Mouse (Mus musculus) erythroblast, embryonic 14.5 days (primary cell): ENCODE measurements at regions not wholly inside any gene's neighbourhood (a gene's known extent, or its start where the extent isn't known, plus 50 kb on each side); places are given as distances from the start of the nearest gene placed in this dataset.
"Not testable (repeated sequence)": the region's sequence is repeated elsewhere in the genome, so short reads cannot be mapped to it uniquely, and the experiment has no call there.

Experiments used
- H3K27me3 ChIP-seq: 2 replicates; pipeline ENCODE4 v1.6.1; 2012; ENCODE audit warnings: inconsistent platforms; ENCODE audit not compliant: control insufficient read depth
- H3K36me3 ChIP-seq: 2 replicates; pipeline ENCODE4 v1.6.1; 2012; ENCODE audit warnings: mild to moderate bottlenecking, inconsistent platforms; ENCODE audit not compliant: control insufficient read depth
- H3K4me1 ChIP-seq: 2 replicates; pipeline ENCODE4 v1.6.1; 2012; ENCODE audit warnings: inconsistent platforms; ENCODE audit not compliant: control insufficient read depth
- H3K4me3 ChIP-seq: replicated peaks from 2 replicates; pipeline ENCODE3; 2012; ENCODE audit warnings: moderate library complexity, mild to moderate bottlenecking, inconsistent platforms
- H3K9me3 ChIP-seq: 2 replicates; pipeline ENCODE4 v1.6.1; 2012; ENCODE audit warnings: low read length, inconsistent platforms, mixed read lengths; ENCODE audit not compliant: control insufficient read depth
- GATA1 ChIP-seq: IDR thresholded peaks from 2 replicates; pipeline ENCODE4 v1.6.1; 2012; ENCODE audit warnings: low read length, inconsistent platforms, mixed read lengths
- TAL1 ChIP-seq: IDR thresholded peaks from 3 replicates; pipeline ENCODE4 v1.6.1; 2012; ENCODE audit warnings: low read length, inconsistent platforms, mixed read lengths

DNA sequence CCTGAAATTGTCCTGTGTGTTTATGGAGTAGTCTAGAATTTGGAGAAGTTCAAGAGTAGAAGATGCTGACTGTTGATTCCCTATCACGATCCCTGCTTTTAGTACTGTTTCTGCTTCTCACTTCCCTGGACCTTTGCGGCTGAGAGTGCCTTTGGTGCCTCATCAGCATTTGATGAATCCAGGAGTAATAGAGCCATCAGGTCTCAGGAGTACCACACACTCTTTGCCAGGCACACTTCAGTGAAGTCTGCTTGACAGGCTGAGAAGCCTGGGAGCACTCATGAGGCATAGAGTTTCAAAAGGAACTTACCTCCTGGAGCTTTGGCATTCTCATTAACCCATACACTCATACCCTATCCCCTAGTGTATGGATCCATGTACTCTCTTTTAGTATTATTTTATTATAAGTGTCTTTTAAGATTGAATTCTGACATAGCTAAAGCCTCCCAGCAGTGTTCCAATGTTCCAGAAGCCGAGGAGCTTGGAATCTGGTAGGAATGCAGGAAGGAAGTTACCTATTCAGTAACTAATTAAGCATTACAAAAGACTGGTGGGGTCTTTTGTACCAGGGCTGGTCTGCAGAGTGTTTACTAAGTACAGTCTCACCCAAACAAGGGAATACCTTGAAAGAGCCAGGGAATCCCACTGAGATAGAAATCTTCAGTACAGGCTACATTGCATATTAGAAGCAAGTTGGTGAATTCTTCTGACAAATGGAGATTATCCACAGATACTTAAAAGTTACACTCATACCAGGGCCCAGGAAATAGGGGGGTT is 139.7 kb downstream of the Tex13c3 start:
- H3K36me3 ChIP-seq, H3K9me3 ChIP-seq, H3K27me3 ChIP-seq, H3K4me1 ChIP-seq, H3K4me3 ChIP-seq: not testable (repeated sequence)

DNA sequence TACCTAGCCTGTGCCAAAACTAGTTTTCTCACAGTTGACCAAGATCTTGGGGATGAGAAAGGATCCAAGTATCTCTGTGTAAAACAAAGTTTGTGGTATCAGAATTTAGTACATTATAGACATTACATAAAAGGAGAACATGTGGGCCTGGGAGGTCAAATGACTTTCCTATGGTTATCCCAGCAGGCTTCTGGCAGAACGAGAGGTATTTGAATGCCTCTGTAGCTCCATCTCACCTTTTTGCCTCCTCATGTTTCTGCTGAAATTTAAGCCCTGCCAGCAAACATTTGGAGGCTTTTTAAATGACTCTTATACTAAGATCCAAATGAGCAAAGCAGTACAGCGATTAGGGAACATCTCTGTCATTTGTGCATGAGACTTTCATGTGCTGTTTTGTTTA is 167.8 kb downstream of the Tex13c3 start:
- Histone ChIP-seq H3K4me1 (no peaks in the 10 kb centered on the region), H3K27me3 (no peaks in the 10 kb centered on the region), H3K9me3 (no peaks in the 10 kb centered on the region), H3K36me3 (no peaks in the 10 kb centered on the region), H3K4me3 (no peak overlapping the region)
- TF ChIP-seq GATA1 (no peak), TAL1 (no peak)

DNA sequence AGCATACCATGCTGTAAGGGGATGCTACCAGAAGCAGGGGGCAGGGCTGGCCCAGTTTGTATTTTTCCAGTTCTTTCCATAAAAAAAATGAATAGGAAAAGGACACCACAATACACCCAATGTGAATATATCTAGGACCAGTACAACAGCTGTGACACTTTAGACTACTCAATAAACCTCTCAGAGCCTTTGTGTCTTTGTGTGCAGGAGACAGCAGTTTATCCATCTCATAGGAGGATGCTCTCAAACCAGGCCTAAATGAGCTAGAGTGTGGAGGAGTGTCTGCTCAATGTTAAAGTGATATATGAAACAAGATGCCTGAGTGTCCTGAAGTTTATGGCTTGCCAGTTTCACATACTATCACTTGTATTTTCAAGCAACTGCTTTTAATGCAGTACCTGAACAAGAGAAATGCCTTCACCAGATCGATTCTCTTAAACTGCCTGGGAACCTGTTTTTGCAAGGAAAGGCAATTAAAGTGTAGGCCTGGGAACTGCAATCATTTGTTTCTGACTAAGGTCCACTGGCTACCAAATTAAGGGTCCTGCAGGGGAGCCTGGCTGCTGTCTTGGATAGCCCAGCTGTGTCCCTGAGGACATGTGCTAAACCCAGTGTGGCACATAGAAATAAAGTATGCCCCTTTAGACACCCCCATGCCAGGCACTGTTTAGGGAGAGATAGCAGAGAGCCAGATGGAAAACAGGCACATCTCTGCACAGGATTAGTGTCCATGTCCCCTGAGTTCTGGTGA is 169.1 kb downstream of the Tex13c3 start:
- no peak overlapping the region for H3K4me3 ChIP-seq
- H3K4me1 ChIP-seq: no peaks in the 10 kb centered on the region
- TF ChIP-seq TAL1 (no peak), GATA1 (no peak)
- no peaks in the 10 kb centered on the region for H3K27me3 ChIP-seq
- H3K36me3 ChIP-seq: no peaks in the 10 kb centered on the region
- H3K9me3 ChIP-seq: no peaks in the 10 kb centered on the region

DNA sequence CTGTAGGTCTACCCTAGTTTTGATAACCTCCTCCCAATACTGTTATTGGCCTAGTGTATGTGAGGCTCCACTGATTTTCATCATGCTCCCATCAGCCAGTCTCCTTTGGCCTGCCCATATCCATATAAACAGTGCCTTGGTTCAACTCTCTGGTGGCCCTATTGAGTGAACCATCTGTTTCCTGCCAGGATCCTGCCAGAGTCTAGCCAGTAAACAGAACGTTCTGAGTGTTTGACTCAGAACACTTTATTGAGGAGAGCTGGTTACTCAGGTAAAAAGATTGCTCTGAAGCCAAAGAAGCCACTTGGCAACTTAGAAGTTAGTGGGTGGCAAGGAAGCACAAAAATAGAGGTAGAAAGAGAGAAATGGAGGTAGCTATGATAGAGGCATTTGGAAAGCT is 169.7 kb downstream of the Tex13c3 start:
- Histone ChIP-seq H3K4me1 (no peaks in the 10 kb centered on the region), H3K27me3 (no peaks in the 10 kb centered on the region), H3K36me3 (no peaks in the 10 kb centered on the region), H3K9me3 (no peaks in the 10 kb centered on the region), H3K4me3 (no peak overlapping the region)
- TF ChIP-seq TAL1 (no peak), GATA1 (no peak)

DNA sequence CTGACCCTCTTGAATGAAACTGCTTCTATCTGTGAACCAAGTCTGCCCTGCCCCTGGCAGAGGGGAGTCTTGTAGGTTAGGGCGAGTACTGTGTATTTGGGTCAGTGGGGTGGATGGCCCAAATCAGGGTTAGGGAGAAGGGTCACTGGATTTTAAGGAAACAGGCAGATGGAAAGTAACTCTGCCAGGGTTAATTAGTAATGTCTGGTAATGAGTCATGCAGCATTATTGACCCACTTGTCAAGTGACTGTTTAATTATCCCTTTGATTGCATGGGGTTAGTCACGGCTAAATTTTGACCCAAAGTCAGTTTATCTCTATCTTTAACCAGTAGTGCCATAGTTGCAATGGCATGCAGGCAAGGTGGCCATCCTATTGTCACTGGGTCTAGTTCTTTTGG is 192.9 kb downstream of the Tex13c3 start:
- H3K4me1 ChIP-seq: no peaks in the 10 kb centered on the region
- H3K4me3 ChIP-seq: no peak overlapping the region
- TF ChIP-seq TAL1 (no peak), GATA1 (no peak)

DNA sequence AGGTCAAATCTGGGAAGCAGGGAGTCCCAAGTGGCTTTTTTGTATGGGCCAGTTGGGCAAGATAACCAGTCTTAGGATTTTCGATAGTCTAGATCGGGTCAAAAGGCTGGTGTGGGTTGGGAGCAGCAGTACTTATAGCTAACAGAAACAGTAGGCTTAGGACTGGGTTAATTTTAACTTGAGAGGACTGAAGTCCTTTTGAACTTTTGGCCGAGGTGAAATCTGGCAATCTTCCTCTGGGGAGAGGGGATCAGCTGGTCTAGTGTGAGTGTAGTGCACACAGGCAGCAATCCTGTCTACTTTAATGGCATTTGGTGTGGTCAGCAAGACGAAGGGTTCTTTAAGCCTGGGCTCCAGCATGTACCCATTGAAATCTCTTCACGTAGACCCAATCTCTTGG is 194.7 kb downstream of the Tex13c3 start:
- Histone ChIP-seq H3K4me1 (no peaks in the 10 kb centered on the region), H3K27me3 (no peaks in the 10 kb centered on the region), H3K36me3 (no peaks in the 10 kb centered on the region), H3K9me3 (peaks cover 3% of the 10 kb centered on the region; the same call in 1 of the 2 replicates), H3K4me3 (no peak overlapping the region)
- no peak for TF ChIP-seq GATA1
- TF ChIP-seq TAL1: no peak

More for the DNA sequence above, 192.9 kb downstream of the Tex13c3 start:
- H3K9me3 ChIP-seq: peaks cover 3% of the 10 kb centered on the region; the same call in 1 of the 2 replicates
- H3K36me3 ChIP-seq: no peaks in the 10 kb centered on the region
- H3K27me3 ChIP-seq: no peaks in the 10 kb centered on the region

DNA sequence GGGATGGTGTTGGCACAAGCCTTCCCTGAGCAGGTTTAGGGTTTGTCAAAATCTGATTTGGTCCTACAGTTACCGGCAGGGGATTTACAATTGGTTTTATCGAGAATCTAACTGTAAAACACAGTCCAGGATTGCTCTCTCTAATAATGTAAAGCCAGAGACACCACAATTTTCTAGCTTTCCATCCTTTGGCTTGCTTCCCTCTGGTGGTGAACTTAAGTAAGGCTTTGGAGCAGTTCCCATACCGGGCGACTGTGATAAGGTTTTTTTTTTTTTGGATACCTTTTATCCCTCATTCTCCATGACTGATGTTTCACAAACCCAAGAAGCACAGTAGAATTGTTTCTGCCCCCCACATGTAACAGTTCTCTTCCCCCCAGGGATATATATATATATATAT is 195.3 kb downstream of the Tex13c3 start:
- Histone ChIP-seq H3K4me3 (no peak overlapping the region), H3K27me3 (no peaks in the 10 kb centered on the region), H3K36me3 (no peaks in the 10 kb centered on the region), H3K9me3 (peaks cover 3% of the 10 kb centered on the region; the same call in 1 of the 2 replicates), H3K4me1 (no peaks in the 10 kb centered on the region)
- no peak for TF ChIP-seq GATA1
- TF ChIP-seq TAL1: no peak

DNA sequence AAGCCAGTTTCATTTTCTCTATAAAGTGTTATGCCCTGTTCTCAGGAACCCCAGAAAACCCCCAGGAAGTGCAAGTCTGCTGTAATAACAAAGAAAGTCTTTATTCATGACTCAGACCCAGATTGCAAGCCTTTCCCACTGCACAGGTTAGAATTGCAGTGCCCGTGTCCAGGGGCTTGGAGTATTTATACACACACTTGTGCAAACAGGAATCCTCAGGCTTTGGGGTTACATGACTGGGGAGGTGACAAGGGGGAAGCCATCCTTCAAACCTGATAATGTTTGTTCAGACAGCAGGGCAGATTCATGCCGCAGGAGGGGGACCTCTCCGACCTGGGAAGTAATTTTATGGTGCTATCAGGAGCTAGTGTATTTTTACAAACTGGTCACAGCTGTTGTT is 198.0 kb downstream of the Tex13c3 start:
- Histone ChIP-seq H3K27me3 (no peaks in the 10 kb centered on the region), H3K4me1 (no peaks in the 10 kb centered on the region), H3K4me3 (no peak overlapping the region), H3K9me3 (peaks cover 3% of the 10 kb centered on the region; the same call in 1 of the 2 replicates), H3K36me3 (no peaks in the 10 kb centered on the region)
- TF ChIP-seq TAL1 (no peak), GATA1 (no peak)

DNA sequence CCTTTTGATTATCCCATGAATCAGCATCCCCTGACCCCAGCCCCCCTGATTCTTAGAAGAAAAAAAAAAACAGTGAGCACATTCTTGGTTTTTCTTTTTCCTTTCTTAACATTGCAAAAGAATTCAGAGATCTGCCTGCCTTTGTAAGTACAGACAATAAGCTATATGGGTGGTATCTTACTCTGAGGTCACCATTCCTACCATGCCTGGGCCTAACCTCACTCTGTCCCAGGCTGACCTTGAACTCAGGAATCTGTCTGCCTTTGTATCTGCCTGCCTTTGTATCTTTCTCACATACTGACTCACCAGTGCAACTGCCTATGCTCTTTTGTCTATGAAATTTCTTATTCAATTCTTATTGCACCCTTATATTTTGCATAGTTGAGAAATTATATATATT is 216.9 kb downstream of the Tex13c3 start:
- TF ChIP-seq GATA1: no peak
- no peak for TF ChIP-seq TAL1
- Histone ChIP-seq H3K4me3 (no peak overlapping the region), H3K4me1 (no peaks in the 10 kb centered on the region), H3K9me3 (no peaks in the 10 kb centered on the region), H3K27me3 (no peaks in the 10 kb centered on the region), H3K36me3 (no peaks in the 10 kb centered on the region)
